Mouse (Mus musculus) G1E (cell line): ENCODE measurements around the gene Pla2g1b.

Source experiments
- CTCF ChIP-seq: IDR thresholded peaks from 2 replicates; pipeline ENCODE4 v1.5.1; 2012; ENCODE audit warnings: low read depth, low read length, inconsistent platforms, mixed read lengths
- GATA2 ChIP-seq: IDR thresholded peaks from 2 replicates; pipeline ENCODE4 v1.6.1; 2012; ENCODE audit warnings: low read depth, low read length, inconsistent platforms, borderline replicate concordance
- TAL1 ChIP-seq: conservative IDR thresholded peaks from 2 replicates; pipeline ENCODE4 v1.6.1; 2012; ENCODE audit warnings: low read depth, low read length, inconsistent platforms, mixed read lengths

DNA sequence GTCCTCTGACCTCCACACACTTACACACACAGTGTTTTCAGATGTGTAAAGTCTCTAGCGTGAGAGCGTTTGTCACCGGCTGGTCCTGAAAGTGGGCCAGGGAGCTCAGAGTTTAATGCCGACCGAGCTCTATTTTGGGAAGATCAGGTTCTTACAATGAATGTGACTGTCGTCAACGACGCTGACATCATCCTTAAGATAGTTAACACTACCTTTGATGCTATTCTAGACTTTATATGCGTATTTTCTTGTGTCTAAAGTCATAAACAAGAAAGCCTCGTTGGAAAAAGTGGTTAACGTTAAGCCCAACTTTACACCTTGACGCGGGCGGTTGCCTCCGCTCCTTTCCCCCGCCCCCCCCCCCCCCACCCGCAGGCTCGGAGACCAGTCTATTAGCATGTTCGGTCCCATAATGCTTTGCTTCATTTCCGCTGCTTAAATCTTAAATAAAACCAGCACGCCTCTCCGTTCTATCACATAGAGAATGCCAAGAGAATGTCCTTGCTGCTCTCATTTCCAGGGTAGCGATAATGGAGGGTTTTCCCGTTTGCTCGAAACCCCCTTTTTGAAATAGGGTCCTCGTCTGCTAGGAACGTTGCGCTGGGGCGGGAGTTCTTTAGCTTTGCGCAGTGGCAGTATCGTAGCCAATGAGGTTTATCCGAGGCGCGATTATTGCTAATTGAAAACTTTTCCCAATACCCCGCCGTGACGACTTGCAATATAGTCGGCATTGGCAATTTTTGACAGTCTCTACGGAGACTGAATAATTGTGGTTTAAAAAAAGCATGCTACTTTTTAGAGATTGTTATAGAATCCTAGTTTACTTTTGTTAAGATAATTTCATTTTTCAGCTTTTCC is 23.0 kb downstream of the Pla2g1b start:
- no peak for TF ChIP-seq CTCF
- no peak for TF ChIP-seq GATA2
- TF ChIP-seq TAL1, result no peak
